Mouse (Mus musculus) layer of hippocampus, adult 18-20 months (tissue): ENCODE measurements around the gene 4932438H23Rik. TPM values are rescaled to one million over a fixed set of nuclear protein-coding genes. Genes with fewer than 3 reads are reported as not detected.

Experiments
- DNase-seq, 2 experiments: peaks; one replicate each; pipeline ENCODE4 v3.0.0; 2022; ENCODE audit warnings: low spot score in 2 of 2
- long read RNA-seq: library from polyadenylated mRNA; stranded (forward); transcript quantifications from one replicate; pipeline ENCODE4 v2.0.0, GENCODE M21; 2021
- total RNA-seq, 2 experiments: library from RNA; stranded (reverse); gene quantifications; 2 replicates each; pipeline ENCODE4 v1.2.3; 2021

Gene 4932438H23Rik
- 1 to 10 TPM; 2.2 to 2.7 TPM for total RNA-seq
- long read RNA-seq, partial matches to known transcripts: 1 of 3 reads
- long read RNA-seq, other reads (novel, unspliced or antisense): 1 of 3 reads

DNA sequence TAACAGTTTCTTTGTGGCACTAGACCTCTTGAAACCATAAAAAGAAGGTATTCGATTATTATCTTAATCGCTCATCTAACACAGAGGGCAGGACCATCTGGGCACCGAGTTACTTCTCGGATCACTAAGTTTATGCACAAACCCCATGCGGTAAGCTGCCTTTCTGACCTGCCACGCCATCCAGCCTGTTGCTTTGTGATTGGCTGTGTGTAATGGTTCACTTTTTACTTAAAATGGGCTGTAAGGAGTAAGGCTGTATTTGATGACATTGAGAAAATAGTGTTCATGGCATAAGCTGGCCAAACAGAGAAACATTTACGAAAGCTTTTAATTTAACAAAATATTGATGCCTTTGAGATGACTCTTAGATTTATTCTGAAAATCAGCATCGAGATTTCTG lies at the start of gene 4932438H23Rik:
4932438H23Rik (minus strand) TSS at position 101 of the 400 bp plus-strand sequence.
- no peak for DNase-seq

- no peak for DNase-seq
Observed at GRCm38 (mm10) chr16:91140991-91141630, 46.2 kb upstream of the 4932438H23Rik start.

DNA sequence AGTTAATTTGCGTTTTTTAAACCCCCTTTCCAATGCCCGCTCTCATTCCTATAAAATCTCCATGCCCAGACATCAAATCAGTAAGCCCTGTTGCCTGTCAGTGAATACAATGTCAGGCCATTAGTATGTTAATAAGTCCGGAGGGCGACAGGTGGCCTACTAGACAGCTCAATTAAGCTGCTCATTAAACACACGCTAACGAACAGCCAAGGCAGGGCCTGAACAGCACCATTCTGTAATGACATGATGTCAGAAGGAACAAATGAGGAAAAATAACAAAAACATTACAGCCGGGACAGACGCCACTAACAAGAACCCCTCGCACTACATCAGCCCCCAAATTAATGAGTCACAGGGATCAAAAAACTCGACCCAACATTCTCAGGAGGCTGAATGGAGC lies 45.5 kb upstream of the 4932438H23Rik start:
- DNase-seq: no peak

- DNase-seq: no peak
Observed at GRCm38 (mm10) chr16:91140056-91140455, 45.1 kb upstream of the 4932438H23Rik start.

GRCm38 (mm10) chr16:91139481-91139880 lies 44.6 kb upstream of the 4932438H23Rik start:
- DNase-seq: no peak

- no peak for DNase-seq
Observed at GRCm38 (mm10) chr16:91138736-91139135, 43.8 kb upstream of the 4932438H23Rik start.

- DNase-seq: no peak
Observed at GRCm38 (mm10) chr16:91138151-91138550, 43.2 kb upstream of the 4932438H23Rik start.

DNA sequence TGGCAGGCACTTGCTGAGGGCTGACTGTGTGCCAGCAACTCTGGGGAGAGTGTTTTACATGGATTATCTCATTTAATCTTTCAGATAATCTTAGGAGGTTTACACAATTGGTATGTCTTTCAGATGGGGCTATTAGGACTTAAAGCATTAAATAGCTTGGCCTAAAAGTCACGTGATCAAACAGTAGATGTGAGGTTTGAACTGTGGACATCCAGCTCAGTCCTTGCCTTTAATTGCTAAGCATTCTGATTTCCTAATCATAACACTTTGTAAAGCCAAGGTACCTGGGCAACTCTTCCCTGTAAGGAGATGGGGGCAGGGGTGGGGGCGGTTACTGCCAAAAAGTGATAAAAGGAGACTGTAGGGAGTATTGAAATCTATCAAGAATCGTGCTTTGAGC lies 41.7 kb upstream of the 4932438H23Rik start:
- no peak for DNase-seq

- no peak for DNase-seq
Observed at GRCm38 (mm10) chr16:91129916-91130315, 35.0 kb upstream of the 4932438H23Rik start.

- no peak for DNase-seq
Observed at GRCm38 (mm10) chr16:91128431-91128830, 33.5 kb upstream of the 4932438H23Rik start.

GRCm38 (mm10) chr16:91126734-91127524 lies 32.0 kb upstream of the 4932438H23Rik start:
- no peak for DNase-seq

- no peak for DNase-seq
Observed at GRCm38 (mm10) chr16:91124256-91124655, 29.3 kb upstream of the 4932438H23Rik start.

DNA sequence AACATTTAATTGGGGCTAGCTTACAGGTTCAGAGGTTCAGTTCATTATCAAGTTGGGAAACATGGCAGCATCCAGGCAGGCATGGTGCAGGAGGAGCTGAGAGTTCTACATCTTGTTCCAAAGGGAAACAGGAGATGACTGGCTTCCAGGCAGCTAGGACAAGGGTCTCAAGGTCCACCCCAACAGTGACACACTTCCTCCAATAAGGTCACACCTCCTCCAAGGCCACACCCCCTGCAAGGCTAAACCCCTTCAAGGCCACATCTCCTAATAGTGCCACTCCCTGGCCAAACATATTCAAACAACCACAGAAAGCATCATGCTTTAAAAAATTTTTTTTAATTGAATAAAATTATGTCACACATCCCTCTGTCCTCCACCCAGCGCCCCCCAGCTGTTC lies 28.9 kb upstream of the 4932438H23Rik start:
- no peak for DNase-seq

GRCm38 (mm10) chr16:91119879-91120278 lies 25.0 kb upstream of the 4932438H23Rik start:
- no peak for DNase-seq

- no peak for DNase-seq
Observed at GRCm38 (mm10) chr16:91116696-91117095, 21.8 kb upstream of the 4932438H23Rik start.

GRCm38 (mm10) chr16:91116006-91116405 lies 21.1 kb upstream of the 4932438H23Rik start:
- DNase-seq: no peak

GRCm38 (mm10) chr16:91110999-91111535 lies 16.1 kb upstream of the 4932438H23Rik start:
- DNase-seq: no peak

DNA sequence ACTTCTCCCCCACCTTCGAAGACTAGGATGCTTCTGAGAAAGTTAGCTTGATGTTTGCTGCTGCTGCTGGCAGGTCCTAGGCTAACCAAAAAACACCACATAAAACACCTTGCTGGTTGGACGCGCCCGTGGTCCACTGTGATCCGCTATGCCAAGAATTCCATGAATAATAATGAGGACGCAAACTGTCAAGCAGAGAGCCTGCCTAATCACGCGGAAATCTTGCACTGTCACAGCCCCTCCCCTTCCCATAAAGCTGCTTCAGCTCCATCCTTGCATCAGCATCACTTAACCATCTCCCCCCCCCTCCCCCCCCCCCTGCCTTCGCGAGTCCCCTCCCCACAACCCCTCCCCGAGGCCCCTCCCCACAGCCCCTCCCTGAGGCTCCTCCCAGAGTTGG lies 12.7 kb upstream of the 4932438H23Rik start:
- DNase-seq: no peak

DNA sequence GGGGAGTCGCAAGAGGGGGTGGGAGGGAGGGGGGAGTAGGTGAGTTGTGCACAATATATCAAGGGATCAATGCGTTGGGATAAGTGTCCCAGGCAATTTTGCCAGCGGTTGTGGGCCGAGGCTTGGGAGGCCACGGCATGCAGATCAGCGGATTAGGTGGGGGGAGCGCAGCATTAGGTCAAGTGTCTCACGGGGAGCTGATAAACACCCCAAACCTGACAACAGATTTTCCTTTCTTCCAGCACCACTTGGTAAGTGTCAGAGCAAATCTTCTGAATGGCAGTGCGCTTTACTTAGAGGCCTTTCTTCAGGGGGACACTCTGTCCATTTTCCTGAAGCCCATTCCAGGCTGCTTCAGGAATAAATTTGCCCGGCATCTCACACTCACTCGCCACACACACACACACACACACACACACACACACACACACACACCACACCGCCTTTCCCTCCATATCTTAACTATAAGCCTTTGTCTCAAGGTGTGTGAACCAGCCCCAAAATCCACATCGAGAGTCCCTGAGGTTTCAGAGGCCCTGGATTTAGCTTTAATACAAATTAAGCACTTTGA lies 10.6 kb upstream of the 4932438H23Rik start:
- DNase-seq: no peak

DNA sequence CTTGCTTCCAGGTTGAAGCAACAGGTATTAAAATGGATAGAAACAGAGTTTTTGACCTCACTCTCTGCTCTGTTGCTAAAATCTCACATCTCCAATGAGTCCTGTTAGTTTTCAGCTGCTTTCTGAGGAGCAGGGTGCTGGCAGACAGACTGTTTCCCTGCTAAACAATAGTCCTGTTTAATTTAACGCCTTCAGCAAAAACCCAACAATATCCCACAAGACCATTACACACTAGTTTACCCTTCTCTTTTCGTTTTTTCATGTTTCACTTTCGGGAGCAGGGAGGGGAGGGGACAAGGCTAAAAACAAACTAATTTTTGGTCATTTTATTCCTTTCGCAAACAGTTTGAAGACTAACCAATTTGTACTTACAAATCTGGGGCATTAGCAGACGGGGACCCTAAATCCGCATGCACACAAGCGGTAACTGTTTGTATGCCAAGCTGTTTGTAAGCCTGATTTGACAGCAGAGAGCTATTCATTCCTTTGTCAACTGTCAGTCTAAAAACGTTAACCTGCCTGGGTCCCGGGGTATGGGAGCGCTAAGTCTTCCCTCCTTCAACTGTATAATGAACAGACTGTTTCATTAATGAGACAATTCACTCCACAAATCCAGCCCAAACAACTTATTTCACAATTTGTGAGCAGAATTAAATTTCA lies 10.0 kb upstream of the 4932438H23Rik start:
- DNase-seq: no peak

GRCm38 (mm10) chr16:91103386-91103785 lies 8.5 kb upstream of the 4932438H23Rik start:
- no peak for DNase-seq
